Mouse (Mus musculus) ES-CJ7 (cell line): ENCODE measurements around the gene Fam19a2.

ENCODE experiments used
- DNase-seq: peaks from one replicate; pipeline ENCODE4 v3.0.0; 2011; ENCODE audit warnings: low read depth, low spot score

Fam19a2 gene

GRCm38 (mm10) chr10:123721952-123722460 is 458.2 kb downstream of the Fam19a2 start:
- DNase-seq: no peak

GRCm38 (mm10) chr10:123723641-123724040 is 459.8 kb downstream of the Fam19a2 start:
- DNase-seq: no peak

DNA sequence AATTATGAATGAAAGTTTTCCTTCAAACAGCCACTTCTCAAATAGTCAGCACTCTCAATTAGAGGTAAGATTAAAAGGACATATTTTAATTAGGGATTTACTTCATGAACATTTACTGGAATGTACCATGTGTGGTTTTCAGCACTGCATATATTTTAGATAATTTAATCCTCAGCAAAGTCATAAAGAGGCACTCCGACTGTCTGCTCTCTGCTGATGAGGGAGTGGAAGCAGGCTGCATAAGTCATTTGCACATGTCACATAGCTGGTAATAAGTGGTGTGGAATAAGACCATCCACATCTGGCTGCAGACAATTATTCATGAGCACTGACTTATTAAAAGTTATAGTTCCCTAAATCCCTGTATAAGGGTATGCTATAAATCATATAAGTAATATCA is 484.5 kb downstream of the Fam19a2 start:
- no peak for DNase-seq

DNA sequence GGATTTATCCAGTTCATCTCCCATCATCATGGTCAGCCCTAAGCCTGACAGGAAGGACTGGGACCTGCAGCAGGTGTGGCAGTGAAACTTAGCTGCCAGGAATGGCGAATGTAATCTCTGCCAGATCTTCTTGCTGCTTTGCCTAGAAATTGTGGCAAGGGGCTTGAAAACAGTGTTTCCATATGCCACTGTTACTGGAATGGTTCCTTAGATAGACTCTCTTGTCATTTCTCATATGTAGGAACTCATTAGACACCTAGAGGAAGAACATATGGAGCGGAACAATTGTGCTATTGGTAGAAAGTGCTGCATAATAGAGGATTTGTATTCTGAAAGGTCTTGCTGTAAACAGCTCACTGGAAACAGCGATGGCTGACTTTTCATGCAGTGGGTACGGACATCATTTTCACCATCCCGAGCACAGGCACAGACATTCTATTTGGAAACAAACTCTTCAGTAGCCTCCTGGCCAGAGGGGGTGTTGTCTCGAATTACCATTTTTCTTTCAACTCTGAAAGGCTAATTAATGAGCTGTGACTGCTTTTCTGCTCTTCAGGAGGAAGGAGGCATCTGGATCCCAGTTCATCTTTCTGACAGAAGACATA is 488.0 kb downstream of the Fam19a2 start:
- no peak for DNase-seq

- no peak for DNase-seq
These were observed 489.0 kb downstream of the Fam19a2 start for GRCm38 (mm10) chr10:123752755-123753154.

- no peak for DNase-seq
These were observed 490.2 kb downstream of the Fam19a2 start for GRCm38 (mm10) chr10:123753996-123754395.

DNA sequence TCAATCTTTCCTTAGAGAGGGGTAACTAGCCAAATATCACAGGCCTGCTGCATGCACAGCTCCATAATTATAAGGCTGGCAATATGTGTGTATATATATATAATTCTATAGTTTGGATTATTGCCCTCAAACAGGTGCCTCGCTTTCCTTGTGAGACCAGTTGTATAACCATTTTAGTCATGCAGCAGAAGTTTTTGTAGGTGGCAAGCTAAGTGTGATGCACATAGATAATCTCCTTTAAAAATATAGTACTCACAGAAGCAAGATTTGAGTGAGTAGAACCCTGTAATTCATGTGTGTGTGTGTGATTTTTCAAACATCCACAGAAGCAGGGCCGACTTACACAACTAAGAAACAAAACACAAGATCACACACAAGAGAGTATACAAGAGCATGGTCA is 525.6 kb downstream of the Fam19a2 start:
- DNase-seq: no peak
